Mouse (Mus musculus) testis, adult 2 months (tissue): Measurements from ENCODE around the gene Hdac10.

Experiments used
- CTCF ChIP-seq: fragments of 200-500 bp; IDR thresholded peaks from 2 replicates; pipeline ENCODE4 v1.5.1; 2012; ENCODE audit warnings: low read depth, mild to moderate bottlenecking, inconsistent platforms, low read length, moderate library complexity; ENCODE audit not compliant: control insufficient read depth, insufficient read depth, insufficient replicate concordance
- POLR2A ChIP-seq: fragments of 200-500 bp; IDR thresholded peaks from 2 replicates; pipeline ENCODE4 v1.6.1; 2012; ENCODE audit warnings: low read depth, mild to moderate bottlenecking, inconsistent platforms, low read length, moderate library complexity; ENCODE audit not compliant: control insufficient read depth

DNA sequence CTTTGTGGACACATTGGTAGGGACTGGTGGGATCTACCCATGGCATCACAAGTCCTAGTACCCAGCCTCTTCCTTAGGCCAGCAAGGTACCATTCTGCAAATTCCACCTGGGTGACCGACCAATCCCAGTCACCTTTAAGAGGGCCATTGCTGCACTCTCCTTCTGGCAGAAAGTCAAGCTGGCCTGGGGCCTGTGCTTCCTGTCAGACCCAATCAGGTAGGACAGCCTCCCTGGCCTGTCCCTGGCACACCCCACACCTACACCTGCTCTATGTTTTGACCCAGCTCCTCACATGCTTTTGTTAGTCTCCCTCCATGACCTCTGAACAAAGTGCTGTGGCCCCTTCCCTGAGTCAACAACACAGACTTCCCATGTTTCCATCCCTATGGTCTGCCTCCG, 43.7 kb downstream of the Hdac10 start:
- no peak for TF ChIP-seq CTCF
- TF ChIP-seq POLR2A = no peak
